Mouse (Mus musculus): ENCODE measurements at regions not wholly inside any gene's neighbourhood (a gene's known extent, or its start where the extent isn't known, plus 50 kb on each side); places are given as distances from the start of the nearest gene placed in this dataset.

DNA sequence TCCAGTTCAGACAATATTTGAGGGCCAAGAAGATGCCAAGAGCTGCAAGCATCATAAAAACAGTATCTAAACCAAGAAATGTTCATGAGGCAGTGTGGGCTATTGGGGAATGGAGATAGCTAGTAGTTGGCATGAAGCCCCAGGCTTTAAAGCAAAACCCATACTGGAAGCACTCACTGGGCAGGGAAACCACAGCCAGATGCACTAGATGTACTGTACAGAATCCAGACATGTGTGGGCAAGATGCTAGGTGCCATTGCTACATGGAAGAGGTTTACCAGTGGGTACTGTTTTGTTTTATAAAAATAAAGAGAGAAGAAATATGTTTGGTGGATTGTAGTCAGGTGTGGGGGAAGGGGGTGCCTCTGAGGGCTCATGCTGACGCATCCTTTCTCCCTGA is 125.6 kb upstream of the Lrig3 start:
- DNase-seq (ENCODE audit: low spot score in 2 of 2), result peak; percentile 12 to 20
- intact Hi-C loops (cut with DNase I), result no loop called here

DNA sequence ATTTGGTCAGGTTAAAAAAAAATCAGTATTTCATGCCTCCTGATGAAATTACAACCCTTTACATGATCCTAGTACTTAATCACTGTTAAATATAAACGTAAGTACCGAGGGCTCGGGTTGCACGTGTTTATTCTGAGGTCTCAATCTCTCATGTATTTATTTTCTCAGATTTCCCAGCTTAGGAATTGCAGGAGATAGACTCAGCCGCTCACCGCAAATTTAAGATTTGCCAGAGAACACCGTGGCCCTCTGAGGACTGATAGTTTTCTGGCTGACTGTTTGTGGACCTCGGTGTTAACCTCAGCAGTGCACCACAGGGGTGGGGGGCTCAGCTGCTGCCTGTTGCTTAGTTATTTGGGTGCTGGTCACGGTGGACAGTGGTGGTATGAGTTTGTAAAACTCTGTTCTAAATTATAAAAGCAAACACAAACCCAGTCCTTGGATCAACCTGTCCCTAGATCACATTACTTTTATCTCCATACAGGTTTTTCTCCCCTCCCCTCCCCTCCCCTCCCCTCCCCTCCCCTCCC is 121.6 kb upstream of the Lrig3 start:
- intact Hi-C loops (cut with DNase I), result no loop called here
- DNase-seq (ENCODE audit: low spot score in 2 of 2), result no peak

DNA sequence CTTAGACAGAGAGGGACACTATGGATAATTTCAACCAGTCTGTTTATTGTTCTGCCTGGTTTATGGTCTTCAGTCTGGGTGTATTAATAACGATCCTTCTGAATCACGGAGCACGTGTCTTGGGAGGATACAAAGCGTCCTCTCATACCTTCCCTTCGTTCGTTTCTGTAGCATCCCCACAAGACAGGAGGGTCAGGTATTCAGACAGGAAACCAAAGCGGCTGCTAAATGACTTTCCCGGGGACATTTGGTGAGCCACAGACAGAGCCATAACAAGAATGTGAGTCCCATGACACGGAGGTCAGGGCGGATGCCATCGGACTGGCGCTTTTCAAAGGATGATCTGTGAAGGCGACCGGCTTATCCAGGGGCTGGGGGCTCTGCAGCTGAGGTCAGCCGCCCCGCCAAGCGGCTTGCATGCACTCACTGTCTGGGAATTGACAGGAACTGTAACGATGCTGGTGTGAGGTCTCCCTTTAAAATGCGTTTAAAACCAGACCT is 120.9 kb upstream of the Lrig3 start:
- intact Hi-C loops (cut with DNase I), result no loop called here
- DNase-seq (ENCODE audit: low spot score in 2 of 2), result no peak

DNA sequence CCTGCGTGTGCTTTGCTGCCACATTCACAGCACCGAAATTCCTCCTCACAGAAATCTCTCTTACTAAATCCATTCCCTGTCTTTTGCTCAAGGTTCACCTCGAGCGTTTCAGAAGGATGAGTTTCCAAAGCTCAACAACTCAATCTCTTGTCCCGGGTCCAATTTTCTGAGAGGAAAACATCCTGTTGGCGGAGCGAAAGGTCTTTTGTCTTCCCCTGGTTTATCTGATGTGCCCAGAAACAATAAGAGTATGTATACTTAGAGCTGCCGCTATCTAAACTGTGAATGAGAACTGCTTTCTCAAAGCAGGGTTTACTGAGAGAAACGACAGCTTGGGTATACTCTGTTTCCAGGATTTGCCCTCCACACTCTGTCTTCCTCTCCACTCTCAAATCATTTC is 115.6 kb upstream of the Lrig3 start:
- intact Hi-C loops (cut with DNase I), result no loop called here
- no peak for DNase-seq (ENCODE audit: low spot score in 2 of 2)

DNA sequence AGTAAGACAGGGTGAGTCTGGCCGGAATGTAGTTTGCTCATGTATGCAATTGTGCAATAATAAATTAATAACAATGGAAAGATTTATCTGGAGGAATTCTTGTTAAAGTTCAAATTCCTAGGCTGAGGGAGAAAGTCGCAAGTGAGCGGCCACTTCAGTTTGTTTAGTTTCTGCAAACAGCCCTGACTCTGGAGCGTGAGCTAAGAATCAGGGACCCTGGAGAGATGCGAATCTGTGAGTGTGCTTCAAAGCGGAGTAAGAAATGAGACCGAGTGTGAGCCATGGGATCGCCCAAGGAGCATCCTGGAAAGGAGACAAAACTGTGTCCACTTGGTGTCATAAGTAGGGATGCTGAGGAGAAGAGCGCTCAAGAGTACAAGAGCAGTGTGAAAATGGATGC is 104.2 kb upstream of the Lrig3 start:
- intact Hi-C loops (cut with DNase I), result no loop called here
- no peak for DNase-seq (ENCODE audit: low spot score in 2 of 2)

DNA sequence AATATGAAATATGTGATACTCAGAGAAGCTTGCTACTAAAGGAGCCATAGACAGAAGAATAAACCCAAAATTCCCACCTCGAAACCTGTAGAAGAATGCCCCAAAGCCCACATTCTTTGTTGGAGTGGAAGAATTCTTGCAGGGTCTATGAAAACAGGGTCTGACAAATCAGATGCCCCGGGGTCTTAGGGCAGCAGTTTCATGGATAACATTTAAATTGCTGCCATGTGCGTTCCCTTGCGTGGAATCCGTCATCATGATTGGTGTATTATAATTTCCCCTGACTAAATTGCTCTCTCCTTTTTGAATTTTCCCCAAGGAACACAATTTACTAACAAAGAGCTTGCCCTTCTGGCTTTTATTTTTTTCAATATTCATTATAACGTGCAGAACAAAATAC is 99.6 kb upstream of the Lrig3 start:
- DNase-seq (ENCODE audit: low spot score in 2 of 2), result no peak
- intact Hi-C loops (cut with DNase I), result no loop called here

DNA sequence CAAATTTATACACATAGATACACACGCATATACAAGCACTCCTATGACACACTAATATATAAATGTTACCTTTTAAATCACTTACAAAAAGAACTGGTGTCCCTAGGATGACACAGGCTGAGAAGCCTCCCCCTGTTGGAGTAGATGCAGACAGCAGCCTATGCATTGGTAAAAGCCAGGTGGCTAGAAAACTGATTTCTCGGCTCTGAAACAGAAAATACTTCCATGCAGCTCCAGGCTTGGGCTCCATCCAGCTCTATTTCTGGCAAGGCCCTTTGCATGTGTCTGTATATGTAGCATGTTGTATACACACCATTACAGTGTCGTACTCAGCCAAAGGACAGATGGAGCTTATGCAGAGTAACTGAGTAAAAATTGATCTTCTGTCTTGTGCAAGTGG is 81.4 kb upstream of the Lrig3 start:
- no peak for DNase-seq (ENCODE audit: low spot score in 2 of 2)
- intact Hi-C loops (cut with DNase I), result no loop called here

DNA sequence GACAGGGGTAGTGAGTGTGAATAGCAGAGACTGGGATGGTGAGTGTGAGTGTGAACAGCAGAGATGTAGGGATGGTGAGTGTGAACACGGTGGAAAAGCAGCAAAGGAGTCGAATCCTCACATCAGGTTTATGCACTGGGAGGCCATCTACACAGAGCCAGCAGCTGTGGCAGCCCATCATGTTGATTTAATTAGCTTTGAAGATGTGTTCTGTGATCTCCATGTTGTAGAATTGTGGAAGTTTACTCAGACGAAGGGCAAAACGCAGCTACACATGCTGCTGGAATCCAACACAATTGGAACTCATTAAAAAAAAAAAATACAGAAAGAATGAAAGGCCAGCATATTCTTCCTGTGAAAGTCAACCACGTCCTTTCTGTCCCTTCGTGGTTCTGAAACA is 80.2 kb upstream of the Lrig3 start:
- no peak for DNase-seq (ENCODE audit: low spot score in 2 of 2)
- intact Hi-C loops (cut with DNase I), result no loop called here

DNA sequence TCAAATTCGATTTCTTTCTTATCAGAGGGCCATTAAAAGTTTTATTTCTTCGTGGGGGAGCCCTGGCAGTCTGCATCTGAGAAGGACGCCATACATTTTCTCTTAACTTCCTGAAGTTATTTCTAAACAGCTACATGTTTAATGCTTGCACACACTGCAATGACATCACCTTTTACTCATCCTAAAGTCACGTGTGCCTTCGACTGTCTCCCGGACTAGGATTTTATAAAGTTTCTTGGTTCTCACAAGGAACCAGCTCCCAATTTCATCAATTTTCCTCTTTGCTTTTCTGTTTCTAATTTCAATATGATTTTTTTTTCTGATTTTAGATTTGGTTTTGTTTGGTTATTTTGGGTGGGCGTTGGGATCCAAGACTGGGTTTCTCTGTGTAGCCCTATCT is 73.8 kb upstream of the Lrig3 start:
- no peak for DNase-seq (ENCODE audit: low spot score in 2 of 2)
- intact Hi-C loops (cut with DNase I), result no loop called here

DNA sequence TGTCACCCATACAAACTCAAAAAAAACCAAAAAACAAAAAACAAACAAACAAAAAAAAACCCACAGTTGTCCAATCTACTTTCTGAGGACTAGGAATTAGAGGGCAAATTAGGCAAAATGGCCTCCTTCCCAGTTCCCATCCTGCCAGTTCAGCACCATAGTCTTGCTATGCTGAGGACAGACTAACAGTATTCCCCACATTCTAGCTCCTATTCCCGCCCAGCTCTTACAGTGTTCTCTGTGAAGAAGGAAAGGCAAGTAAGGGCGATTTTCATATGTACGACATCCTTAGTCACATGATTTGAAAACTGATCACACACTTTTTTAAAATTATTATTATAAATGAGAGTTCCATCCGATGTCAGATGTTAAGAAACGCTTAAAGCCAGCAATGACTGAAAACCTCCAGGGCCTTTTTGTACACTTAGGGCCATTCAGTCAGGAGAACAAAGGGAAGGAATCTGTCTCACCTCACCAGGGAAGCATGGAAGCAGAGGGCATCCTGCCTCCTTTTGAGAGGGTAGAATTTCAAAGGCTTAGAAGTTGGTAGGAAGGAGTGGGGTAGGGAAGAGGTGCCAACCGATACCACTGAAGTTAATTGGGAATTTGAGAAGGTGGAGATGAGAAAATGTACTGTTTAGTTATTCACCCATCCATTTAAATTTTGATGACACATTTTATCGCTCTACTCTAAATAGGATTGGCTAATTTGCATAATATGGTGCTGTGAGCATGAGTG is 70.1 kb upstream of the Lrig3 start:
- DNase-seq (ENCODE audit: low spot score in 2 of 2), result no peak
- intact Hi-C loops (cut with DNase I), result loop anchor here (5.0 kb wide), 1 partner anchor 106 kb away; no protein-coding TSS in a partner anchor

DNA sequence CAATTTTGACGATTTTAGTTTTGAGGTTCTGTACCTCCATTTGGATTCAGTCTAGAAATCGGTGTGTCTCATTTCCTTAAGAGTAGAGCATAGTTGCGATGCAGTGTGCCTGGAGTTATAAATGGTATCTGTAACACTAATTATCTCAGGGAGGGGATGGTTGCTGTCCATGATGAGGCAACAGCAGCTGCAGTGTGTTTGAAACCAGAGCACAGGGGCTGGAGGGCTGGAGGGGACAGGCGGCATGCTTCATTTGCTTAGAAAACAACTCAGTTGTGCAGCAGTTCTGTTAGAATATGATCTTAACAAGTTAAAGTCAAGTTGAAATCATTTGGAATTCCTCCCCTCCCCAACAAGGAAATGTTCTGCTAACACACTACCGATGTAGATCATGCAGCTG is 69.3 kb upstream of the Lrig3 start:
- no peak for DNase-seq (ENCODE audit: low spot score in 2 of 2)
- intact Hi-C loops (cut with DNase I), result loop anchor here (5.0 kb wide), 1 partner anchor 106 kb away; no protein-coding TSS in a partner anchor

DNA sequence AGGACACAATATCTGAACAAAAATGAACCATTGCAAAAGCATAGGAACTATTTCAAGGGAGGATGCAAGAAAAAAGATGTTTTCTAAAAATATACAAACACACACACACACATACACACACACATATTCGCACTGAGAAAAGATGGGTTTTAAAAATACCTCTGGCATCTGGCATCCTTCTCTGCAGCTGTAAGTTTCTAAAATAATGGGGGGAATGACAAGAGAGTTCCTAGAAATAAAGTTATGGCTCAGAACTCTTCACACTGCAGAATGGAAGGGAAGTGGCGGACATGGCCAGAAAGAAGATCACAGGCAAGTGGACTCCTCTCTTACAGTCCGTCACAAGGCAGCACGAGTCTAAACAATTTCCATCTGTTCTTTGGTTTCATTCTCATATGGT is 66.5 kb upstream of the Lrig3 start:
- intact Hi-C loops (cut with DNase I), result loop anchor here (5.0 kb wide), 1 partner anchor 103 kb away; no protein-coding TSS in a partner anchor
- DNase-seq (ENCODE audit: low spot score in 2 of 2), result no peak

DNA sequence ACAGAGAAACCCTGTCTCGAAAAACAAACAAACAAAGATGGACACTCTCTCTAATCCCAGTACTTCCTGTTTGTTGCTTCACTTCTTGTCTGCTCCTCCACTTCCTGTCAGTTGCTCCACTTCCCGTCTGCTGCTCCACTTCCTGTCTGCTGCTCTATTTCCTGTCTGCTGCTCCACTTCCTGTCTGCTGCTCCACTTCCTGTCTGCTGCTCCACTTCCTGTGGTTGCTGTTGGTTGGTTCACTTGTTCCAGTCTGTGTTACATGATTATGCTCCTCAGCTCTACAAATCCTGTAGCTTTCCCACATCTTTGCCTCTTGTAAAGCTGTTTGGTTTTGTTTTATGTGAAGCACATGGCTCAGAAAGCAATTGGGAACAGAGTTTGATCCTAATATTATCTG is 65.4 kb upstream of the Lrig3 start:
- intact Hi-C loops (cut with DNase I), result no loop called here

DNA sequence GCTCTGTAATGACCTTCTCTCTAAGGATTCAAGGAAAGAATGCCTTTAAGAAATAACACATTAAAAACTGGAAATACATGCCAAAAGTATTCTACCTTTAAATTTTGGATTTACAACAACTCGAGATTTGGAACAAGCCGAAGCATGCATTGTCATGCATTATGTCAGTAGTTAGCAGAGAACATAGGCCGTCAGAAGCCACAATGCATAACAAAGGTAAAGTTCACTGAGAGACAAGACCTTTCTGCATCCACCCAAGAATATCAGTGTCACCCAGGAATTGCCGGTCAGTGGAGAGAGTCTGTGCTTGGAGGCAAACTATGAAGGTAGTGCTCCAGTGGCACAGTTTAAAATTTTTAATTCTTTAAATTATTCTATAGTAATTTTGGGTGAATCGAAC is 63.3 kb upstream of the Lrig3 start:
- DNase-seq (ENCODE audit: low spot score in 2 of 2), result no peak
- intact Hi-C loops (cut with DNase I), result no loop called here

More for the DNA sequence above, 65.4 kb upstream of the Lrig3 start:
- DNase-seq (ENCODE audit: low spot score in 2 of 2), result no peak

DNA sequence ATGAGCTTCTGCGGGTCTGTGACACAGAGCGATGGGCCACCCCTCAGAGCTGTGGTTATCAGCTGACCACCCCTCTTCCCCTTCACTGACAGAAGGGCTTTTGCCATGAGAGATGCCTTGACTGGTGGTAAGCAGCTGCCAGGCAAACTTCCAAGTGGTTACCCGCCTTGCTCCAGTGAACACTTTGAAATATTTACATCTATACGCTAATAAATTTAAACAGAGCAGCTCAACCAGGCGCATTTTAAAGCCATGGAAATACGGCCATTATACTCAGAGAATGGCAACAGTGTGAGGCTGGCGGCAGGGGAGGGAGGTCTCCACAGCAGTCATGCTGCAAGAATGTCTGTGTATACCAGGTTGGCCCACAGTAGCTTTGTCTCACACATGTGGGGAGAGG is 53.8 kb upstream of the Lrig3 start:
- intact Hi-C loops (cut with DNase I), result no loop called here
- no peak for DNase-seq (ENCODE audit: low spot score in 2 of 2)
